Mouse (Mus musculus) embryonic facial prominence, embryonic 10.5 days (tissue): ENCODE measurements around the gene Ergic1. TPM values are rescaled to one million over a fixed set of nuclear protein-coding genes. Genes with fewer than 3 reads are reported as not detected.

Experiments
- DNase-seq: peaks from one replicate; pipeline ENCODE4 v3.0.0-alpha.2; 2017; ENCODE audit warnings: low spot score
- H3K27ac ChIP-seq: fragments of 300-500 bp; sonication (generic); replicated peaks from 2 replicates; pipeline ENCODE4 v1.5.1; 2016; ENCODE audit warnings: mild to moderate bottlenecking
- H3K27me3 ChIP-seq: fragments of 300-500 bp; sonication (generic); replicated peaks from 2 replicates; pipeline ENCODE4 v1.6.1; 2016; ENCODE audit warnings: low read depth, mild to moderate bottlenecking; ENCODE audit not compliant: poor library complexity, severe bottlenecking
- H3K36me3 ChIP-seq: fragments of 300-500 bp; sonication (generic); replicated peaks from 2 replicates; pipeline ENCODE4 v1.6.1; 2016; ENCODE audit warnings: mild to moderate bottlenecking, moderate library complexity
- H3K4me1 ChIP-seq: fragments of 300-500 bp; sonication (generic); 2 replicates; pipeline ENCODE4 v1.6.1; 2016
- H3K4me3 ChIP-seq: fragments of 300-500 bp; sonication (generic); 2 replicates; pipeline ENCODE4 v1.5.1; 2016; ENCODE audit warnings: mild to moderate bottlenecking, moderate library complexity
- H3K9me3 ChIP-seq: fragments of 300-500 bp; sonication (generic); 2 replicates; pipeline ENCODE4 v1.6.1; 2016; ENCODE audit warnings: mild to moderate bottlenecking
- WGBS: fragments of 180-500 bp; shearing (Covaris S2); methylation state at CpG from one replicate; pipeline ENCODE4 v1.1.7; 2016; 5-methylcytosine and 5-hydroxymethylcytosine counted together
- polyA plus RNA-seq: library from polyadenylated mRNA; unstranded; fragments of >200 nt; fragmentation: Nextera tagmentation; extraction: Ambion mirVana; gene quantifications from 2 replicates; pipeline ENCODE4 v1.2.1, GENCODE M21; 2016

Ergic1 gene
- polyA plus RNA-seq, 1 experiment from 2014 or later: 109 TPM

DNA sequence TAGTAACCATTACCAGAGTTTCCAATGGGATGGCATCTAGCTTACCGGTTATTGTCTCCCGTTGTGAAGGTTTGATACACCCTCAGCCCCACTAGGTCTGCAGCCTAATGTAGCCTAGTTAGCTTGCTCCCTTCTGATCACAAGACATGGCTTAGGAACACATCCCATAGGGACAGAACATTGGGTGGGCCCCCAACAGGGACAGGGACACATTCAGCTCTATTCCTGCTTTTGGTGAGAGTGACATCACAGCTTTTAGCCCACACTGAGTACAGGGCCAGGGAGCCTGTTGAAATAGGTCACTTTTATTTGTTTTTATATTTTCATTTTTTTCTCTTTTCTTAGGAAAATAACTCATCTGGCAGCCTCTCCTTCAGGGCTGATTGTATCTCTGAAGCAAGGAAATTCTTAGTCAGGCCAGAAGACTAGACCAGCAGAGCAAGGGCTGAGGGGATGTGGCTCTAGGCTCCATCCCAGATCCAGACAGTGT is 64.3 kb downstream of the Ergic1 start:
- no peaks in the 10 kb centered on the region for H3K9me3 ChIP-seq

DNA sequence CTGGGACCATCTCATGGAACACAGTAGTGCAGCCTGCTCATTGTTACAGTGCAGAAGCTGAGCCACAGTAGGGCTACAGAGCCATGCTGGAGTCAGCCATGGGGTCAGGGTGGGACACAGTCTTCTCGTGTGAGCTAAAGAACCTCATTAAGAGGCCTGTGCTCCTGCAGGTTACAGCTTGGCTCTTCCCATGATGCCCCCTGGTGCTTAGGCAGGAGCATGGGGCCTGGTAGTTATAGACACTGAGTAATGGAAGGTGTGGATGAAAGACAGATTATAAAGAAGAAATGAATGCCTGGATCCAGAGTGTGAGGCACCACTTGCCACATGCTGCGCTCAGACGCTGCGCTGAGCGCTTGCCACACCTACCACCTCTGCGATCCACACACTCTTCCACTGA is 67.2 kb downstream of the Ergic1 start:
- Histone ChIP-seq H3K36me3 (peaks cover 100% of the 10 kb centered on the region), H3K27me3 (no peaks in the 10 kb centered on the region), H3K9me3 (no peaks in the 10 kb centered on the region), H3K4me3 (no peak overlapping the region), H3K27ac (no peak overlapping the region), H3K4me1 (no peaks in the 10 kb centered on the region)
- WGBS: 91% methylated on average over 6 of the region's 6 CpGs
- no peak for DNase-seq

More for the DNA sequence above, 64.3 kb downstream of the Ergic1 start:
- Histone ChIP-seq H3K4me1 (no peaks in the 10 kb centered on the region), H3K27ac (no peak overlapping the region), H3K27me3 (no peaks in the 10 kb centered on the region), H3K4me3 (no peak overlapping the region), H3K36me3 (peaks cover 95% of the 10 kb centered on the region)
- WGBS: 93% methylated on average over 2 of the region's 2 CpGs
- DNase-seq: no peak

DNA sequence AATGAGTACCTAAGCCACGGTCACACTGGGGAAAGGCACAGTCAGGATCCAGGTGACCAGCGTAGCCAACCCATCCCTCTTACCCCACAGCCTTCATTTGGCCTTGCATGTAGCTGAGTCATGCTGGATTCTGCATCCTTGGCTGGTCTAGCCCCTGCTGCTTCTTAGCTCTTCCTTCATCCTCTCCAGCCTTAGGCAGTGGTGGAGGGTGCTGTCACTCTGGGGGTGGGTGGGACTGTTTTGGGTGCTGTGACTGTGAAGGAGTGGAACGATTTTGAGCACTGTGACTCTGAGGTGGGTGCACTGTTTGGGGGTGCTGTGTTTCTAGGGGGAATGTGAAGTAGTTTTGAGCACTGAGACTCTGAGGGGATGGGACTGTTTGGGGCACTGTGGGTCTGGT is 67.6 kb downstream of the Ergic1 start:
- H3K4me1 ChIP-seq: no peaks in the 10 kb centered on the region
- no peak overlapping the region for H3K27ac ChIP-seq
- no peak overlapping the region for H3K4me3 ChIP-seq
- peaks cover 100% of the 10 kb centered on the region for H3K36me3 ChIP-seq
- no peaks in the 10 kb centered on the region for H3K27me3 ChIP-seq
- DNase-seq: no peak
- no peaks in the 10 kb centered on the region for H3K9me3 ChIP-seq
- WGBS: 94% methylated on average over 3 of the region's 3 CpGs

DNA sequence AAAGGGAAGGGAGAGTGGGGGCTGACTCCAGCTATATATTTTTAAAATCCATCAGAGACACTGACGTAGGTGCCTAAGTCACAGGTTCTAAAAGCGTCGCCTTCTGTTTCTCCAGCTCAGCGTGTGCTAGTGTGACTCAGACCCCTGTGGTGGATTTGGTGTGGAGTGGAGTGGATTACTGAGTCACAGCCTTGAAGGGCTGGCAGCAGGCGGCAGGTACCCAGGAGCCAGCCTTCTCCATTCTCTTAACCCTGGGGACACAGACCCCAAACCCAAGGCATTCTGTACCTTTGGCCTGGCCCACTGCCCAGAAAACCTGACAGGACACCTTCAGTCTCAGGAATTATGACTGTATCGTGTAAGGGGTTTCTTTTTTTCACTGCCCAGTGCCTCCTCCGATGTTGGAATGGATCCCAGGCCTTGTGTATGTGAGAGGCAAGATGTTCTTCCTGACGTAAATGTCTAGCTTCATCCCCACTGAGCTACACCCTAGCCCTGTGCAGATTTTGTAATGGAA is 70.6 kb downstream of the Ergic1 start:
- no peak overlapping the region for H3K27ac ChIP-seq
- no peak for DNase-seq
- H3K4me1 ChIP-seq: no peaks in the 10 kb centered on the region
- H3K36me3 ChIP-seq: peaks cover 100% of the 10 kb centered on the region
- H3K27me3 ChIP-seq: no peaks in the 10 kb centered on the region
- no peak overlapping the region for H3K4me3 ChIP-seq
- WGBS: 93% methylated on average over 8 of the region's 8 CpGs
- no peaks in the 10 kb centered on the region for H3K9me3 ChIP-seq

DNA sequence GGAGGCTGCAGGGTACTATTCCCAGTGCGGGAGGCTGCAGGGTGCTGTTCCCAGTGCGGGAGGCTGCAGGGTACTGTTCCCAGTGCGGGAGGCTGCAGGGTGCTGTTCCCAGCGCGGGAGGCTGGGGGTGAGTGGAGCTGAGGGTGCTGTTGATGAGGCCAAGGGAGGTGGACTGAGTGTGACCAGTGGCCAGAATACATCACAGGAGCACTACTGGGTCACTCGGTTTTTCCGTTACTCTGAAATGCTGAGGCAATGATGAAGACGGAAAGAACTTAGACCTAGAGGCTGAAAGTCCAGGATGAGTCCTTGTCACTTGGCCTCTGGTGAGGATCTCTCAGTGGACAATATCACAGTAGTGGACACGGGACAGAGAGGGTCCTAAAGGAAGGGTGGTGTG is 71.9 kb downstream of the Ergic1 start:
- Histone ChIP-seq H3K4me1 (peaks cover 4% of the 10 kb centered on the region; the same call in 1 of the 2 replicates), H3K4me3 (no peak overlapping the region), H3K27me3 (no peaks in the 10 kb centered on the region), H3K9me3 (no peaks in the 10 kb centered on the region), H3K27ac (no peak overlapping the region), H3K36me3 (peaks cover 98% of the 10 kb centered on the region)
- WGBS: 94% methylated on average over 9 of the region's 9 CpGs
- no peak for DNase-seq

DNA sequence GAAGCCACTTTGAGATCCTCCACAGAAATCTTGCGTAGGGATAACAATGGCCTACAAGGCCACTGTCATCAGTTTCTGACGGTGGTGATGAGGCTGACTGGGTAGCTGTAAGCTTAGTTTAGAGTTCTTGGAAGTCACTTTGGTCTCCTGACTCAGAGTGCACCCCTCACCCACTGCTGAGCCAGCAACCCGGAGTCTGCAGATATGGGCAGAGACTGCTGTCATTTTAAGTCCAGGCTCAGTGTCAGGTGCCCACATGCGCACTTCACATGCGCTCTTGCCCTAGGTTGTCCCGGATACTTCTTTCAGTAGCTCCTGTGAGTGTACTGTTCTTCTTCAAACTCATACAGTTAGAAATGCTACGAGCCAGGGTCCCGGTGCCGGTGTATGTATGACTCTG is 72.6 kb downstream of the Ergic1 start:
- Histone ChIP-seq H3K27me3 (no peaks in the 10 kb centered on the region), H3K4me1 (peaks cover 4% of the 10 kb centered on the region; the same call in 1 of the 2 replicates), H3K36me3 (peaks cover 97% of the 10 kb centered on the region), H3K27ac (no peak overlapping the region), H3K9me3 (no peaks in the 10 kb centered on the region), H3K4me3 (no peak overlapping the region)
- no peak for DNase-seq
- WGBS: 93% methylated on average over 9 of the region's 9 CpGs

DNA sequence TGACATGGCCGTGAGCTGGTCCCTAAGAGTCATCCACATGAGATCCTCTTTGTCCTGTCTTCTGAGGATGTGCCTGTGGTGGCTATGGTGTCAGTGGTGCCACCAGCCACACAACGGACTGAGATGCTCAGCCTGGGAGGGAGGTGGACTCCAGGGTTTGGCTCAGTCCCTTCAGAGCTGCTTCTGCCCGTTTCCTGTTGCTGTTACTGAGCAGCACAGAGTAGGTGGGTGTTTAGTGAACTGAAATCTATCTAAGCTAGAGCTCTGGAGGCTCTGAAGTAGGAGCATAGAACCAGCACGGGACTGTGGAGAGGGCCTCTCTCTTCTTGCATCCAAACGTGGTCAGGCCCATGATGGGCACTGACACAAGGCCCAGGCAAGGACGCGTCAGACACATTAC is 73.2 kb downstream of the Ergic1 start:
- Histone ChIP-seq H3K27me3 (no peaks in the 10 kb centered on the region), H3K4me3 (no peak overlapping the region), H3K36me3 (peaks cover 97% of the 10 kb centered on the region), H3K27ac (no peak overlapping the region), H3K4me1 (peaks cover 4% of the 10 kb centered on the region; the same call in 1 of the 2 replicates), H3K9me3 (no peaks in the 10 kb centered on the region)
- 91% methylated on average over 7 of the region's 7 CpGs for WGBS
- no peak for DNase-seq

DNA sequence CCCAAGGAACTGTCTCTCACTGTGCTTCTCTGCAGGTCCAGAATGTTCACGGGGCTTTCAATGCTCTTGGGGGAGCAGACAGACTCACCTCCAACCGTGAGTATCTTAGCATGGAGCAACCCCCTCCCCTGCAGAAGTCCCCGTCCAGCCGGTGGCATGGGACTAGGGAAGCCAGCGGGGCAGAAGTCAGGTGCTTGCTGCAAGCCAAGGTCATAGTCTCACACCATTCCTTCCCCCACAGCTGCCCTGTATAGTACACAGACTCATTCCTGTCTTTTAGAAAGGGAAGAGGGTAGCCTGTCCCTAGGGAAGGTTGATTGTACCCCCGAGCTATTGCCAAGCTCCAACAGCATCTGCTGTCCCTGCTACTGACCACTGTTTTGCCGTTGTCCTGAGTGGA is 74.7 kb downstream of the Ergic1 start:
- H3K27me3 ChIP-seq: no peaks in the 10 kb centered on the region
- peaks cover 4% of the 10 kb centered on the region; the same call in 1 of the 2 replicates for H3K4me1 ChIP-seq
- 85% methylated on average over 7 of the region's 7 CpGs for WGBS
- no peak for DNase-seq
- no peak overlapping the region for H3K4me3 ChIP-seq
- no peak overlapping the region for H3K27ac ChIP-seq
- peaks cover 97% of the 10 kb centered on the region for H3K36me3 ChIP-seq
- no peaks in the 10 kb centered on the region for H3K9me3 ChIP-seq

- H3K4me1 ChIP-seq: peaks cover 4% of the 10 kb centered on the region; the same call in 1 of the 2 replicates
- DNase-seq: no peak
- H3K27me3 ChIP-seq: no peaks in the 10 kb centered on the region
- no peak overlapping the region for H3K27ac ChIP-seq
- no peak overlapping the region for H3K4me3 ChIP-seq
- peaks cover 97% of the 10 kb centered on the region for H3K36me3 ChIP-seq
- H3K9me3 ChIP-seq: no peaks in the 10 kb centered on the region
- WGBS: 70% methylated on average over 4 of the region's 4 CpGs
These were observed 76.6 kb downstream of the Ergic1 start for GRCm38 (mm10) chr17:26637851-26638250.

DNA sequence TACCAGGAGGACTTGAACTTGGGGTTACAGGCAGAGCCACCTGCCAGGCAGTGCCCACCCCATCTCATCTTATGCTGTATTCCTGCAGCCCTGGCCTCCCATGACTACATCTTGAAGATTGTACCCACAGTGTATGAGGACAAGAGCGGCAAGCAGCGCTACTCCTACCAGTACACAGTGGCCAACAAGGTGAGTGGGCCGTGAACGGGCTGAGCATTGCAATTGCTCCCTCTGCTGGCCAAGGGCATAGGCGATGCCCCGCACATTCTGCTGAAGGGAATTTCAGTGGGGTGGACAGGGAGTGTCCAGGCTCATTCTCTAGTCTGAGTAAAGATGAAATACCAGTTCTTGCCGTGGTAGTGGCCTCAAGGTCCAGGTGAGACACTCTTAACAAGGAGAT is 77.4 kb downstream of the Ergic1 start:
- H3K4me3 ChIP-seq: no peak overlapping the region
- peak; percentile 79 for DNase-seq

GRCm38 (mm10) chr17:26639791-26640190 is 78.5 kb downstream of the Ergic1 start:
- Histone ChIP-seq H3K27me3 (no peaks in the 10 kb centered on the region), H3K4me1 (peaks cover 12% of the 10 kb centered on the region), H3K9me3 (no peaks in the 10 kb centered on the region), H3K4me3 (no peak overlapping the region), H3K27ac (no peak overlapping the region), H3K36me3 (peaks cover 97% of the 10 kb centered on the region)
- 86% methylated on average over 2 of the region's 2 CpGs for WGBS
- DNase-seq: no peak

More for the DNA sequence above, 77.4 kb downstream of the Ergic1 start:
- H3K4me1 ChIP-seq: peaks cover 4% of the 10 kb centered on the region; the same call in 1 of the 2 replicates
- no peaks in the 10 kb centered on the region for H3K9me3 ChIP-seq
- 39% methylated on average over 7 of the region's 7 CpGs for WGBS
- H3K27me3 ChIP-seq: no peaks in the 10 kb centered on the region
- peaks cover 97% of the 10 kb centered on the region for H3K36me3 ChIP-seq
- H3K27ac ChIP-seq: no peak overlapping the region

- 92% methylated on average over 3 of the region's 3 CpGs for WGBS
- Histone ChIP-seq H3K36me3 (peaks cover 97% of the 10 kb centered on the region), H3K4me1 (peaks cover 14% of the 10 kb centered on the region), H3K27ac (no peak overlapping the region), H3K27me3 (no peaks in the 10 kb centered on the region), H3K4me3 (no peak overlapping the region), H3K9me3 (no peaks in the 10 kb centered on the region)
- DNase-seq: no peak
These were observed 79.0 kb downstream of the Ergic1 start for GRCm38 (mm10) chr17:26640286-26640740.

- Histone ChIP-seq H3K27me3 (no peaks in the 10 kb centered on the region), H3K9me3 (no peaks in the 10 kb centered on the region), H3K27ac (no peak overlapping the region), H3K4me1 (peaks cover 17% of the 10 kb centered on the region; the same call in 1 of the 2 replicates), H3K36me3 (peaks cover 100% of the 10 kb centered on the region), H3K4me3 (no peak overlapping the region)
- DNase-seq: no peak
- WGBS: 96% methylated on average over 8 of the region's 8 CpGs
These were observed 82.2 kb downstream of the Ergic1 start for GRCm38 (mm10) chr17:26643456-26643855.
